Mouse (Mus musculus) lung, postnatal 0 days (tissue): Measurements from ENCODE around the gene Ankrd13b. TPM values are rescaled to one million over a fixed set of nuclear protein-coding genes. Genes with fewer than 3 reads are reported as not detected.
A peak's percentile ranks its signal among the peaks of the same experiment; 100 is the strongest.

ENCODE experiments used
- ATAC-seq: fragments of 200-750 bp; cut with Nextera tagmentation; 2 replicates; pipeline ENCODE4 v1.8.0; 2017; ENCODE audit warnings: moderate library complexity
- DNase-seq: peaks from one replicate; pipeline ENCODE4 v3.0.0-alpha.2; 2016; ENCODE audit warnings: low spot score
- H3K27ac ChIP-seq: fragments of 300-500 bp; sonication (generic); 2 replicates; pipeline ENCODE4 v1.5.1; 2014; ENCODE audit warnings: antibody characterized with exemption, mild to moderate bottlenecking, low read length, mixed read lengths
- H3K27me3 ChIP-seq: fragments of 300-500 bp; sonication (generic); replicated peaks from 2 replicates; pipeline ENCODE4 v1.6.1; 2014; ENCODE audit warnings: low read length, mixed read lengths; ENCODE audit not compliant: insufficient read depth
- H3K36me3 ChIP-seq: fragments of 300-500 bp; sonication (generic); 2 replicates; pipeline ENCODE4 v1.6.1; 2014; ENCODE audit warnings: low read length, mixed read lengths; ENCODE audit not compliant: insufficient read depth
- H3K4me1 ChIP-seq: fragments of 300-500 bp; sonication (generic); 2 replicates; pipeline ENCODE4 v1.6.1; 2014; ENCODE audit warnings: antibody characterized with exemption, low read depth, low read length, mixed read lengths; ENCODE audit not compliant: insufficient read depth
- H3K4me2 ChIP-seq: fragments of 300-500 bp; sonication (generic); replicated peaks from 2 replicates; pipeline ENCODE4 v1.6.1; 2014; ENCODE audit warnings: low read depth, mild to moderate bottlenecking, low read length, moderate library complexity, mixed read lengths
- H3K4me3 ChIP-seq: fragments of 300-500 bp; sonication (generic); 2 replicates; pipeline ENCODE4 v1.5.1; 2014; ENCODE audit warnings: low read depth, low read length
- H3K9ac ChIP-seq: fragments of 300-500 bp; sonication (generic); replicated peaks from 2 replicates; pipeline ENCODE4 v1.6.1; 2014; ENCODE audit warnings: low read depth, mild to moderate bottlenecking
- H3K9me3 ChIP-seq: fragments of 300-500 bp; sonication (generic); 2 replicates; pipeline ENCODE4 v1.6.1; 2016; ENCODE audit warnings: low read length, mixed read lengths
- CTCF ChIP-seq: IDR thresholded peaks from 2 replicates; pipeline ENCODE4 v1.5.1; 2016; ENCODE audit warnings: antibody characterized with exemption, mild to moderate bottlenecking
- EP300 ChIP-seq: IDR thresholded peaks from 2 replicates; pipeline ENCODE4 v1.6.1; 2016; ENCODE audit warnings: antibody characterized with exemption, mild to moderate bottlenecking, control low read depth
- WGBS: fragments of 180-500 bp; shearing (Covaris S2); extraction: QIAGEN DNeasy Blood & Tissue Kit; methylation state at CpG from one replicate; pipeline ENCODE4 v1.1.7; 2014; 5-methylcytosine and 5-hydroxymethylcytosine counted together
- polyA plus RNA-seq: library from polyadenylated mRNA; unstranded; fragments of >200 nt; fragmentation: Nextera tagmentation; extraction: Ambion mirVana; gene quantifications from 2 replicates; pipeline ENCODE4 v1.2.1, GENCODE M21; 2015

Gene Ankrd13b
- polyA plus RNA-seq, 1 experiment from 2014 or later = 2.2 TPM

GRCm38 (mm10) chr11:77498261-77499139, 9.0 kb upstream of the Ankrd13b start:
- H3K27me3 ChIP-seq = no peaks in the 10 kb centered on the region
- H3K4me1 ChIP-seq = peaks cover 22% of the 10 kb centered on the region
- no peaks in the 10 kb centered on the region for H3K9me3 ChIP-seq
- no peak overlapping the region for H3K4me3 ChIP-seq
- no peak overlapping the region for H3K9ac ChIP-seq
- DNase-seq = no peak
- H3K27ac ChIP-seq = peak overlapping the region; percentile 86
- ATAC-seq = no peak
- no peak for TF ChIP-seq EP300
- TF ChIP-seq CTCF = no peak
- WGBS = 72% methylated on average over 12 of the region's 12 CpGs
- peaks cover 21% of the 10 kb centered on the region for H3K36me3 ChIP-seq
- H3K4me2 ChIP-seq = 0 out of 2 replicates have a peak overlapping the region, but pooled peaks have one; percentile 17

GRCm38 (mm10) chr11:77497851-77498250, 8.4 kb upstream of the Ankrd13b start:
- Histone ChIP-seq H3K9ac (no peak overlapping the region), H3K36me3 (peaks cover 16% of the 10 kb centered on the region; the same call in 1 of the 2 replicates), H3K4me2 (0 out of 2 replicates have a peak overlapping the region, but pooled peaks have one; percentile 17), H3K9me3 (no peaks in the 10 kb centered on the region), H3K4me1 (peaks cover 22% of the 10 kb centered on the region), H3K4me3 (no peak overlapping the region), H3K27me3 (no peaks in the 10 kb centered on the region), H3K27ac (peak overlapping the region; percentile 86)
- TF ChIP-seq EP300 = no peak
- no peak for TF ChIP-seq CTCF
- peak; percentile 67 for ATAC-seq
- 51% methylated on average over 4 of the region's 4 CpGs for WGBS
- DNase-seq = peak; percentile 75

- Histone ChIP-seq H3K27ac (peak overlapping the region; percentile 91), H3K27me3 (no peaks in the 10 kb centered on the region), H3K36me3 (peaks cover 16% of the 10 kb centered on the region; the same call in 1 of the 2 replicates), H3K4me2 (0 out of 2 replicates have a peak overlapping the region, but pooled peaks have one; percentile 5), H3K9ac (peak overlapping the region; percentile 19; the same call in 1 of the 2 replicates), H3K4me3 (no peak overlapping the region), H3K4me1 (peaks cover 22% of the 10 kb centered on the region), H3K9me3 (no peaks in the 10 kb centered on the region)
- peak; percentile 72 for ATAC-seq
- WGBS = 22% methylated on average over 6 of the region's 6 CpGs
- TF ChIP-seq CTCF = peak; percentile 61
- peak; percentile 91 for TF ChIP-seq EP300
- peak; percentile 89 for DNase-seq
These were observed 7.9 kb upstream of the Ankrd13b start for GRCm38 (mm10) chr11:77497341-77497756.

- Histone ChIP-seq H3K27ac (peak overlapping the region; percentile 73; the same call in 1 of the 2 replicates), H3K9ac (no peak overlapping the region), H3K36me3 (peaks cover 13% of the 10 kb centered on the region; the same call in 1 of the 2 replicates), H3K27me3 (no peaks in the 10 kb centered on the region), H3K4me1 (peaks cover 35% of the 10 kb centered on the region), H3K4me2 (peak overlapping the region; percentile 85; the same call in 1 of the 2 replicates), H3K9me3 (no peaks in the 10 kb centered on the region), H3K4me3 (no peak overlapping the region)
- DNase-seq = no peak
- no peak for ATAC-seq
- TF ChIP-seq CTCF (no peak), EP300 (no peak)
These were observed 6.0 kb upstream of the Ankrd13b start for GRCm38 (mm10) chr11:77495507-77495906.

- Histone ChIP-seq H3K36me3 (peaks cover 6% of the 10 kb centered on the region; the same call in 1 of the 2 replicates), H3K9me3 (no peaks in the 10 kb centered on the region), H3K27me3 (no peaks in the 10 kb centered on the region), H3K4me1 (peaks cover 40% of the 10 kb centered on the region), H3K27ac (peak overlapping the region; percentile 91; the same call in 1 of the 2 replicates), H3K4me3 (peak overlapping the region; percentile 84; the same call in 1 of the 2 replicates), H3K4me2 (peak overlapping the region; percentile 85), H3K9ac (no peak overlapping the region)
- WGBS = 61% methylated on average over 6 of the region's 6 CpGs
- TF ChIP-seq EP300 (no peak), CTCF (no peak)
- ATAC-seq (no peak), DNase-seq (no peak)
These were observed 5.3 kb upstream of the Ankrd13b start for GRCm38 (mm10) chr11:77494782-77495181.

GRCm38 (mm10) chr11:77494344-77494676, 4.8 kb upstream of the Ankrd13b start:
- no peaks in the 10 kb centered on the region for H3K27me3 ChIP-seq
- peak overlapping the region; percentile 91 for H3K27ac ChIP-seq
- DNase-seq = no peak
- H3K9me3 ChIP-seq = no peaks in the 10 kb centered on the region
- peak overlapping the region; percentile 84 for H3K4me3 ChIP-seq
- no peak for ATAC-seq
- TF ChIP-seq EP300 = no peak
- no peak for TF ChIP-seq CTCF
- 17% methylated on average over 4 of the region's 4 CpGs for WGBS
- 0 out of 2 replicates have a peak, but pooled peaks cover 1% of the 10 kb centered on the region for H3K36me3 ChIP-seq
- H3K4me2 ChIP-seq = peak overlapping the region; percentile 85
- H3K4me1 ChIP-seq = peaks cover 40% of the 10 kb centered on the region
- peak overlapping the region; percentile 74 for H3K9ac ChIP-seq
